Mouse (Mus musculus) liver, embryonic 12.5 days (tissue): Measurements from ENCODE around the gene Tpd52l2. TPM values are rescaled to one million over a fixed set of nuclear protein-coding genes. Genes with fewer than 3 reads are reported as not detected.

Experiments used
- ATAC-seq: fragments of 200-750 bp; cut with Nextera tagmentation; 2 replicates; pipeline ENCODE4 v1.8.0; 2017; ENCODE audit warnings: moderate number of reproducible peaks, mild to moderate bottlenecking, moderate library complexity
- H3K27ac ChIP-seq: fragments of 300-500 bp; sonication (generic); 2 replicates; pipeline ENCODE4 v1.5.1; 2016; ENCODE audit warnings: mild to moderate bottlenecking
- H3K27me3 ChIP-seq: fragments of 300-500 bp; sonication (generic); replicated peaks from 2 replicates; pipeline ENCODE4 v1.6.1; 2016; ENCODE audit warnings: mild to moderate bottlenecking, moderate library complexity
- H3K36me3 ChIP-seq: fragments of 300-500 bp; sonication (generic); 2 replicates; pipeline ENCODE4 v1.6.1; 2016; ENCODE audit warnings: mild to moderate bottlenecking, moderate library complexity
- H3K4me1 ChIP-seq: fragments of 300-500 bp; sonication (generic); 2 replicates; pipeline ENCODE4 v1.6.1; 2016
- H3K4me2 ChIP-seq: fragments of 300-500 bp; sonication (generic); 2 replicates; pipeline ENCODE4 v1.6.1; 2016; ENCODE audit warnings: mild to moderate bottlenecking, moderate library complexity
- H3K4me3 ChIP-seq: fragments of 300-500 bp; sonication (generic); 2 replicates; pipeline ENCODE4 v1.5.1; 2016; ENCODE audit warnings: mild to moderate bottlenecking, moderate library complexity
- H3K9ac ChIP-seq: fragments of 300-500 bp; sonication (generic); 2 replicates; pipeline ENCODE4 v1.6.1; 2016; ENCODE audit warnings: mild to moderate bottlenecking, moderate library complexity
- H3K9me3 ChIP-seq: fragments of 300-500 bp; sonication (generic); replicated peaks from 2 replicates; pipeline ENCODE4 v1.6.1; 2016; ENCODE audit warnings: mild to moderate bottlenecking, moderate library complexity
- WGBS: fragments of 180-500 bp; shearing (Covaris S2); methylation state at CpG from one replicate; pipeline ENCODE4 v1.1.7; 2016; ENCODE audit not compliant: insufficient replicate concordance; 5-methylcytosine and 5-hydroxymethylcytosine counted together
- polyA plus RNA-seq: library from polyadenylated mRNA; unstranded; fragments of >200 nt; fragmentation: Nextera tagmentation; extraction: Ambion mirVana; gene quantifications from 2 replicates; pipeline ENCODE4 v1.2.1, GENCODE M21; 2016

The Tpd52l2 gene
- polyA plus RNA-seq, 1 experiment from 2014 or later: 95.8 TPM

DNA sequence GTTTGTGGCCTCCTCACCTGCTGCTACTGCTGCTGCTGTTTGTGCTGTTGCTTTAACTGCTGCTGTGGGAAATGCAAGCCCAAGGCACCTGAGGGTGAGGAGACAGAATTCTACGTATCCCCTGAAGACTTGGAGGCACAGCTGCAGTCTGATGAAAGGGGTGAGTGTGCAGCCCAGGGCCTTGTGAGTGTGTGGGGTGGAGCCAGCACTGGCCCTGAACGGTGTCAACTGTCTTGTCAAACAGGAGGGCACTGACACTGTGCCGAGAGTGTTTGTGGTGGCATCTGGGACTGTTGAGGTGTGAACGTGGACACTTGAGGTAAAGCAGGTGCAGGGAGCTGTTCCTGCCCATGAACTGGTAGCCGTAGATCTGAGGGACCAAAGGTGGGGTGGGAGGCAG is 51.7 kb downstream of the Tpd52l2 start:
- Histone ChIP-seq H3K4me3 (no peak overlapping the region), H3K4me1 (peaks cover 63% of the 10 kb centered on the region), H3K4me2 (no peak overlapping the region), H3K9me3 (no peaks in the 10 kb centered on the region), H3K9ac (no peak overlapping the region), H3K27ac (no peak overlapping the region), H3K36me3 (peaks cover 79% of the 10 kb centered on the region), H3K27me3 (no peaks in the 10 kb centered on the region)
- 82% methylated on average over 5 of the region's 5 CpGs for WGBS
- ATAC-seq: no peak

DNA sequence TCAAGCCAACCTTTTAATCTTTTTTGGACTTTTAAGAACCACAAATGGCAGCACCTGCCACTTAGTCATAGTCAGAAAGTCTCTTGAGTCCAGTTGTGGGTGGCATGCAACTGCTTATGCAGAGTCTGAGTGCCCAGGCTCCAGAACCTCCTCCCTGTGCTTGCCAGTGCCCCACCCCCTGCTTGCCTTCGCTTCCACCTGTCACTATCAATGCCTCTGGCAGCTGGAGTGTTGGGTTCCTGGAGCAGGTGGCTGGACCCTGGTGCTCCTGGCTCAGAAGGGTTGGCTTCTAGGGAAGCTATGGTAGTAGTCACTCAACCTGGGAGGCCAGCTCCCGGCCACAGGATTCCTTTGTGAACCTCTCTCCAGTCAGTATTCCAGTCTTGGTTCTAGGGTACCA is 53.3 kb downstream of the Tpd52l2 start:
- Histone ChIP-seq H3K4me2 (no peak overlapping the region), H3K4me1 (peaks cover 50% of the 10 kb centered on the region), H3K9me3 (no peaks in the 10 kb centered on the region), H3K36me3 (peaks cover 88% of the 10 kb centered on the region), H3K27ac (no peak overlapping the region), H3K9ac (no peak overlapping the region), H3K4me3 (no peak overlapping the region), H3K27me3 (no peaks in the 10 kb centered on the region)
- ATAC-seq: no peak
- WGBS: 76% methylated on average over 2 of the region's 2 CpGs

DNA sequence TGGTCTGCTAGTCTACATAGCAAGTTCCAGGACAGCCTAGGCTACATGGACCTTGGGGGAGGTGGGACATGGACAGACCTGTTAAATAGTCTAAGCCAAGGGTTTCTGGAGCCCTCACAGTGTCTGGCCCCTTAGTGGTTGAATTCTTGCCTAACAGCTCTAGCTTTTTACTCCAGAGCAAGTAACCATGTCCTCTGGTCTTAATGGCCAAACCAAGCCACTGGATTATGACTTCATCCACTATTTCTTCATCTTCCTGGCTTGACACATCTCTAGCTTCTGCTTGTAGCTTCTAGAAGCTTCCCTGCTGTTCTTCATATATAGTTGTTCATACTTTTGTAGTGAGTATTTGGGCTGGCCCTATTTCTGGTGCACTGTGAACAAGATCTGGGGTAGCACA is 56.8 kb downstream of the Tpd52l2 start:
- peaks cover 61% of the 10 kb centered on the region for H3K36me3 ChIP-seq
- H3K9me3 ChIP-seq: no peaks in the 10 kb centered on the region
- no peak overlapping the region for H3K9ac ChIP-seq
- no peak for ATAC-seq
- H3K4me3 ChIP-seq: no peak overlapping the region
- H3K27ac ChIP-seq: no peak overlapping the region
- H3K4me2 ChIP-seq: no peak overlapping the region
- peaks cover 20% of the 10 kb centered on the region for H3K4me1 ChIP-seq
- H3K27me3 ChIP-seq: no peaks in the 10 kb centered on the region

DNA sequence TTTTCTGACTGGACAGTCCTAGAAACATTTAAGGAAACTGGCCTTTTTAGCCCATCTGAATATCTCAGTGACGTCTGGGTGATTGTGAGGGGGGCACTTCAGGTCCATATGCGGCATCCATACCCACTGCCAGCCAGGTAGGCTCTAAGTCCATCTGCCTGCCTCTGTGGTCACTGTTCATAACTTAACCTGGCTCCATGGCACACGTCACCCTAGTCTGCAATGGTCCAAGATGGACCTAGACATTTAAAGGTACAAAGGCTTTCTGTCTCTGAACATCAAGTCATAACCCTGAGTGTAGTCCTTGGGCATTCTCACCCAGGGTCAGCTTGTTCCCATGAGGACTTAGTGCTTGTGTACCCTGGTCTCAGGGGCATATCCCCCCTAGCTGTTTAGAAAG is 70.4 kb downstream of the Tpd52l2 start:
- Histone ChIP-seq H3K4me3 (no peak overlapping the region), H3K4me1 (peaks cover 41% of the 10 kb centered on the region), H3K27ac (no peak overlapping the region), H3K9me3 (no peaks in the 10 kb centered on the region), H3K4me2 (no peak overlapping the region), H3K9ac (no peak overlapping the region), H3K27me3 (no peaks in the 10 kb centered on the region), H3K36me3 (peaks cover 9% of the 10 kb centered on the region)
- no peak for ATAC-seq
- WGBS: 77% methylated on average over 3 of the region's 3 CpGs

Other genes starting within 250 kb of the Tpd52l2 start
- gene Gmeb2, start 209.1 kb upstream of the Tpd52l2 start, polyA plus RNA-seq: 13.0 and 14.4 TPM in 2 replicates
- gene Stmn3, start 182.6 kb upstream of the Tpd52l2 start, polyA plus RNA-seq: 0.18 TPM in 1 of 2 replicates, not detected in the other
- gene Rtel1, start 177.4 kb upstream of the Tpd52l2 start, polyA plus RNA-seq: 39.8 and 40.4 TPM in 2 replicates
- 22.6 and 23.9 TPM in 2 replicates for gene Zgpat, start 132.2 kb upstream of the Tpd52l2 start, polyA plus RNA-seq
- 34.4 and 36.7 TPM in 2 replicates for gene Arfrp1, start 131.7 kb upstream of the Tpd52l2 start, polyA plus RNA-seq
- gene Lime1, start 117.1 kb upstream of the Tpd52l2 start, polyA plus RNA-seq: 10.3 and 12.1 TPM in 2 replicates
- gene Zbtb46, start 37.7 kb upstream of the Tpd52l2 start, polyA plus RNA-seq: 15.5 and 16.9 TPM in 2 replicates
- gene Abhd16b, start 3.9 kb upstream of the Tpd52l2 start, polyA plus RNA-seq: 0.12 TPM in 1 of 2 replicates, not detected in the other
- gene Dnajc5, start 23.3 kb downstream of the Tpd52l2 start, polyA plus RNA-seq: 43.6 and 45.0 TPM in 2 replicates
- gene Uckl1, start 87.8 kb downstream of the Tpd52l2 start, polyA plus RNA-seq: 30.7 and 32.7 TPM in 2 replicates
- 45.6 and 48.2 TPM in 2 replicates for gene Prpf6, start 94.7 kb downstream of the Tpd52l2 start, polyA plus RNA-seq
- 22.2 and 23.4 TPM in 2 replicates for gene Zfp512b, start 95.7 kb downstream of the Tpd52l2 start, polyA plus RNA-seq
- 2.8 and 3.0 TPM in 2 replicates for gene Samd10, start 102.1 kb downstream of the Tpd52l2 start, polyA plus RNA-seq
- gene Gm29797, start 159.9 kb downstream of the Tpd52l2 start, polyA plus RNA-seq: not detected in 2 replicates
- gene Sox18, start 174.5 kb downstream of the Tpd52l2 start, polyA plus RNA-seq: 9.4 and 10.4 TPM in 2 replicates
- gene Tcea2, start 183.2 kb downstream of the Tpd52l2 start, polyA plus RNA-seq: 4.6 and 4.7 TPM in 2 replicates
- 24.0 and 26.9 TPM in 2 replicates for gene Rgs19, start 196.8 kb downstream of the Tpd52l2 start, polyA plus RNA-seq
- gene Lkaaear1, start 201.3 kb downstream of the Tpd52l2 start, polyA plus RNA-seq: not detected in 2 replicates
- gene Oprl1, start 217.9 kb downstream of the Tpd52l2 start, polyA plus RNA-seq: 0.89 and 0.94 TPM in 2 replicates